Mouse (Mus musculus) megakaryocyte, embryonic 14.5 days (primary cell): ENCODE data around the gene Bpifb1. TPM values are rescaled to one million over a fixed set of nuclear protein-coding genes. Genes with fewer than 3 reads are reported as not detected.
"Not testable (repeated sequence)": the region's sequence is repeated elsewhere in the genome, so short reads cannot be mapped to it uniquely, and the experiment has no call there.

ENCODE experiments used
- H3K27me3 ChIP-seq: replicated peaks from 2 replicates; pipeline ENCODE3; 2012; ENCODE audit warnings: inconsistent platforms
- H3K36me3 ChIP-seq: replicated peaks from 2 replicates; pipeline ENCODE3; 2012; ENCODE audit warnings: low read length, inconsistent platforms, mixed read lengths
- H3K4me1 ChIP-seq: 2 replicates; pipeline ENCODE4 v1.6.1; 2012; ENCODE audit warnings: inconsistent platforms
- H3K4me3 ChIP-seq: replicated peaks from 2 replicates; pipeline ENCODE3; 2012; ENCODE audit warnings: moderate library complexity, mild to moderate bottlenecking, inconsistent platforms
- H3K9me3 ChIP-seq: 2 replicates; pipeline ENCODE4 v1.6.1; 2012; ENCODE audit warnings: inconsistent platforms
- FLI1 ChIP-seq: IDR thresholded peaks from 2 replicates; pipeline ENCODE4 v1.6.1; 2012; ENCODE audit warnings: low read length, inconsistent platforms, mixed read lengths
- GATA1 ChIP-seq: IDR thresholded peaks from 3 replicates; pipeline ENCODE4 v1.6.1; 2012; ENCODE audit warnings: mixed read lengths, low read length, inconsistent platforms, borderline replicate concordance
- polyA plus RNA-seq: library from polyadenylated mRNA; stranded (reverse); fragments of >175 nt; gene quantifications from 2 replicates; pipeline ENCODE4 v1.2.3, GENCODE M21; 2012; ENCODE audit warnings: low replicate concordance; ENCODE audit not compliant: insufficient read depth

Gene Bpifb1
- polyA plus RNA-seq, result not detected in 2 replicates

DNA sequence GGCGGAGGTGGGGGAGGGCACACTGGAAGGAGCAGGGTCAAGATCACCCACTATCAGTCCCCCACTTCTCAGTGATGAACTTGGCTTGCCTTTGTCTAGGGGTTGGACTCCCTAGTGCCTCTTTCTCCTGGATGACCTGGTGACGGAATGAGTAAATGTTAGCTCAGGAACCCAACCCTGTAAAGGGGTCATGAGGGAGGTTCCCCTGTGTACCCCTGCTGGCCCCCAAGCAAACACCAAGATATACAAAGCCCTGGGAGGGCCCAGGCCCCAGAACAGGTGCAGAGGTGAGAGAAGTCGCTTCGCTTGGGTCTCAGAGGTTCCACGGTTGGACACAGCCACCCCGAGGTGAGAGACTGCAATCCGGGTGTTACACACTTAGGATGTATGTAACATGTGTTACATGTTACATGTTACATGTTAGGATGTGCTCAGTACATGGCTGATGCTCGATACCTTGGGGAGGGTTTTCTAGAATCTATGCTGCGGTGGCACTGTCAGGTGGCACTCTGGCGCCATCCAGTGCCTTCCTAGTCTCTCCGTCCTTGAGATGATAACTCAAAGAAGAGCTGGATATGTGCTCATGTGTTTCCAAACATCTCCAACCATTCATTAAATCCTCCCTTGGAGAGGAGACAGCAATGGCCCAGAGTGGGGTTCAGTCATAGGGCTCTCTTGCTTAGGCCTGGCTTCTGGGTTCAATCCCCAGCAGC lies at the start of gene Bpifb1:
Gene Bpifb1, plus strand, starts transcription at position 273 of the 713 bp plus-strand sequence.
- Histone ChIP-seq H3K9me3 (no peaks in the 10 kb centered on the region), H3K27me3 (peaks cover 22% of the 10 kb centered on the region), H3K4me1 (no peaks in the 10 kb centered on the region; the same call in 1 of the 2 replicates), H3K36me3 (no peaks in the 10 kb centered on the region), H3K4me3 (no peak within 1 kb of the TSS)
- TF ChIP-seq FLI1, result no peak
- no peak for TF ChIP-seq GATA1

DNA sequence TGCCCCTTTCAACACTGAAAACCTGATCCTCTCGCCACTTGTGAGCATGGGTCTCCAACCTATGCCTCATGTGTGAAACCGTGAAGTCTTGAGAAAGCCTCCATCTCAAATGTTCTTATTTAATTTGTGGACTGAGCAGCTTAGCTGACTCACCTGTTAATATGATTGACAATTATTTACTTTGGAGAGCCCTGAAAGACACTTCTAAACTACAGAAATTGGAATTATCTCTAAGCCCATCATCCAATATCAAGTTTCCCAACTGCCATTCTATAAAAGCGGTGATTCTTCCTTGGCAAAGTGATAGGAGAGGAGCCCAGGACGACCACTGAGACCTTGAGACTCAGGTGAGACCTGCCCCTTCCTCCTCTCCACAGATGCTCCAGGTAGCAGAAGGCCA lies 48.0 kb upstream of the Bpifb1 start, which contains the start of gene Bpifa1:
Gene Bpifa1, plus strand, starts transcription at position 301 of the 400 bp plus-strand sequence.
- Histone ChIP-seq H3K27me3 (peaks cover 12% of the 10 kb centered on the region), H3K36me3 (no peaks in the 10 kb centered on the region), H3K9me3 (no peaks in the 10 kb centered on the region), H3K4me1 (no peaks in the 10 kb centered on the region), H3K4me3 (no peak within 1 kb of the TSS)
- TF ChIP-seq GATA1, result no peak
- no peak for TF ChIP-seq FLI1

DNA sequence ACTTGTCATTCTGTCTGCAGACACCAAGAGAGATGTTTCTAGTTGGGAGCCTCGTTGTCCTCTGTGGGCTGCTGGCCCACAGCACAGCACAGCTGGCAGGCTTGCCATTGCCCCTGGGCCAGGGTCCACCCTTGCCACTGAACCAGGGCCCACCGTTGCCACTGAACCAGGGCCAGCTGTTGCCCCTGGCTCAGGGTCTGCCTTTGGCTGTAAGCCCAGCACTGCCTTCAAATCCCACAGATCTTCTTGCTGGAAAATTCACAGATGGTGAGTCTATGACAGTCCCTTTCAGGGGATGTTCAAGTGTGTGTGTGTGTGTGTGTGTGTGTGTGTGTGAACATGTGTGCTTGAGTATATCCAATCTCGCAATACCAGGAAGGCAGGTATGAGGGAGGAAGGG lies 46.9 kb upstream of the Bpifb1 start:
- H3K4me1 ChIP-seq, result no peaks in the 10 kb centered on the region
- no peaks in the 10 kb centered on the region for H3K9me3 ChIP-seq
- no peaks in the 10 kb centered on the region for H3K36me3 ChIP-seq
- H3K4me3 ChIP-seq, result no peak overlapping the region
- peaks cover 9% of the 10 kb centered on the region for H3K27me3 ChIP-seq
- TF ChIP-seq FLI1 (no peak), GATA1 (no peak)

DNA sequence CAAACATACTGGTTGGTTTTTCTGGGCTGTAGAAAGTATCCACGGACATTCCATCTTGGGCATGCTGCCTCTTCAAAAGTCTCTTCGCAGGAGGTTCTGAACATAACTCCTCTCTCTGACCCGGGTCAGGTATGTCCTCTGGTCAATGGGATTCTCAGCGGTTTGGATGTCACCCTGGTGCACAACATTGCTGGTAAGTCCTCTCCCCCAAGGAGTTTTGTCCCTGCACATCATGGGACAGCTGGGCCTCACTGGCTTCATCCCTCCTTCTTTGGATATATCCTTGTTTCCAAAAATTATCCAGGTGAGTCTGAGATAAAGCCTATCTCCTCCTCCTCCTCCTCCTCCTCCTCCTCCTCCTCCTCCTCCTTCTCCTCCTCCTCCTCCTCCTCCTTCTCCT lies 43.1 kb upstream of the Bpifb1 start:
- TF ChIP-seq GATA1 (no peak), FLI1 (no peak)
- Histone ChIP-seq H3K4me1 (no peaks in the 10 kb centered on the region), H3K27me3 (peaks cover 9% of the 10 kb centered on the region), H3K36me3 (no peaks in the 10 kb centered on the region), H3K9me3 (no peaks in the 10 kb centered on the region), H3K4me3 (no peak overlapping the region)

DNA sequence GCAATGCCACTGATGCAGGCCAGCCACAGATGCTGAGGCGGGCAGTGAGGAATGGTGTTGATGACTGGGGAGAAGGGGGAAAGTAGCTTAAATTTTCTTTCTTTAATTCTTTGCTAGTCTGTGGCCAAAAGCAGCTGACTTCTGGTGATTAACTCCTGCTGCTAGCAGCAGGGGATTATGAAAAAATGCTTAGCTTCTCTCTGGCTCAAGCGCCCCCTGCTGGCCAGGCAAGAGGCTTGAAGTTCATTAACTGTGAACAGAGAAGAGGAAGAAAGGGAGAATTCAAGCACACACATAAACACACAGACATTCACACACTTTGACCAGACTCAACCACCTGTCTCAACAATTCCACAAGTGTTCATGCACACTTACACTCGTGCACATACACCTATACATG lies 32.2 kb upstream of the Bpifb1 start:
- Histone ChIP-seq H3K9me3 (peaks cover 10% of the 10 kb centered on the region), H3K4me1 (no peaks in the 10 kb centered on the region), H3K36me3 (no peaks in the 10 kb centered on the region), H3K27me3 (peaks cover 3% of the 10 kb centered on the region), H3K4me3 (no peak overlapping the region)
- TF ChIP-seq FLI1 (no peak), GATA1 (no peak)

DNA sequence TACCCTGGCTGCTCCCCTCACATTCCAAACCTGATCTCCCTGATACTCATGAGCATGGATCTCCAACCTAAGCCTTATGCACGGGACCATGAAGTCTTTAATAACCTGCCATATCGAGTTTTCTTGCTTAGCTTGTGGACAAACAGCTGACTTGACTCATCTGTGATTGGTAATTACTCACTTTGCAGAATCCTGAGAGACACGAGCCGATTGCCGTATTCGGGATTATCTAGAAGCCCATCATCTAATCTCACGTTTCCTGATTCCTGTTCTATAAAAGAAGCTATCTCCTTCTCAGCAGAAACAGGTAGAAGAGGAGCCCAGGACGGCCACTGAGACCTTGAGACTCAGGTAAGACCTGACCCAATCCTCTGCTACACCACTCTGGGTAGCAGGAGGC lies 28.3 kb upstream of the Bpifb1 start, which contains the start of gene Bpifa5:
Gene Bpifa5, plus strand, starts transcription at position 301 of the 400 bp plus-strand sequence.
- Histone ChIP-seq H3K27me3 (peaks cover 4% of the 10 kb centered on the region), H3K4me1 (no peaks in the 10 kb centered on the region), H3K36me3 (no peaks in the 10 kb centered on the region), H3K4me3 (no peak within 1 kb of the TSS), H3K9me3 (peaks cover 10% of the 10 kb centered on the region)
- TF ChIP-seq FLI1 (no peak), GATA1 (no peak)

DNA sequence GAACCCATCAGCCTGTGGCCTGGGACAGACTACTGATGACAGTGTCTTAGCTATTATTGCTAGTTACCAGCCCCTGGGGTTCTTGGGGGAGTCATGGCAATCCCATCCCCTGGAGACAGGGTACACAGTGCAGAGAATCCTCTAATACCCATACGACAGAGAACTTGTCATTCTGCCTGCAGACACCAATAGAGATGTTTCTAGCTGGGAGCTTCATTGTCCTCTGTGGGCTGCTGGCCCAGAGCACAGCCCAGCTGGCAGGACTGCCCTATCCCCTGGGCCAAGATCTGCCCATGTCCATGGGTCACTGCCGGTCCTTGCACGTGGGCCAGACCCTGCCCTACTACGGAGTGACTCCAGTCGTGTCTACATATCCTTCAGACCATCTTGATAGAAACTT lies 27.3 kb upstream of the Bpifb1 start:
- H3K36me3 ChIP-seq, result no peaks in the 10 kb centered on the region
- peaks cover 4% of the 10 kb centered on the region for H3K27me3 ChIP-seq
- peaks cover 10% of the 10 kb centered on the region for H3K9me3 ChIP-seq
- no peaks in the 10 kb centered on the region for H3K4me1 ChIP-seq
- no peak overlapping the region for H3K4me3 ChIP-seq
- no peak for TF ChIP-seq FLI1
- no peak for TF ChIP-seq GATA1

DNA sequence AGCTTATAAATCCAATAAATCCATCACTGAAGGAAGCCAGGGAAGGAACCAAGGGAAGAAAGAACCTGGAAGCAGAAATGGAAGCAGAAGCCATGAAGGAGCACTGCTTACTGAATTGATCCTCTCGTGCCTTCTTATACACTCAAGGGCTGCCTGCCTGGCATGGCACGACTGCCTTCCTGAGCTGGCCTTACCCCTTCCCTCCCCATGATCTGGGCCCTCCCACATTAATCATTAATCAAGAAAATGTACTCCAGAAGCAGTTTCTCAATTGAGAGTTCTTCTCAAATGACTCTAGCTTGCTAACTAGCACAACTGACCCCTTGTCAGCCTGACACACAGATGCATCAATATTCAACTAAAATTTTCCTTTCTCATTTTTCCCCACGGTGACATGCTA lies 21.4 kb upstream of the Bpifb1 start:
- no peaks in the 10 kb centered on the region for H3K36me3 ChIP-seq
- no peaks in the 10 kb centered on the region for H3K9me3 ChIP-seq
- H3K4me1 ChIP-seq, result no peaks in the 10 kb centered on the region
- TF ChIP-seq GATA1 (no peak), FLI1 (no peak)
- H3K27me3 ChIP-seq, result peaks cover 11% of the 10 kb centered on the region
- no peak overlapping the region for H3K4me3 ChIP-seq

DNA sequence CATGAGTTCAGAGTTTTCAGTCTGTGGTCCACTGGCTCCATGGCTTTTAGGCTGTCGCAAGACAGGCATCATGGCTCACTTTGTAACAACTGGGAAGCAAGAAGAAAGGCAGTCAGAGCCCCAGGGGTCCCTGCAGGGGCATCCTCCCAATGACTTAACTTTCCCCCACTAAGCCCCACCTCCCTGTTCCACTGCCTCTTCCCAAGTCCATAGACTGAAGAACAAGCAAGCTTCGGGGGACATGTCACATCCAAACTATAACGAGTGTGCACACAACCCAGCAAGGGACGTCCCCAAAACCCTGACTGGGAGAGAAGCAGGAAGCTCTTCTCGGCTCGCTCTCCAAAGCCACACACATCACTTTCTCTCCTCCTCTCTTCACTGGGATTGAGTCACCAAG lies 19.0 kb upstream of the Bpifb1 start:
- H3K9me3 ChIP-seq, result no peaks in the 10 kb centered on the region
- TF ChIP-seq FLI1, result no peak
- TF ChIP-seq GATA1, result no peak
- no peaks in the 10 kb centered on the region for H3K36me3 ChIP-seq
- H3K27me3 ChIP-seq, result peaks cover 11% of the 10 kb centered on the region
- no peak overlapping the region for H3K4me3 ChIP-seq
- no peaks in the 10 kb centered on the region for H3K4me1 ChIP-seq

DNA sequence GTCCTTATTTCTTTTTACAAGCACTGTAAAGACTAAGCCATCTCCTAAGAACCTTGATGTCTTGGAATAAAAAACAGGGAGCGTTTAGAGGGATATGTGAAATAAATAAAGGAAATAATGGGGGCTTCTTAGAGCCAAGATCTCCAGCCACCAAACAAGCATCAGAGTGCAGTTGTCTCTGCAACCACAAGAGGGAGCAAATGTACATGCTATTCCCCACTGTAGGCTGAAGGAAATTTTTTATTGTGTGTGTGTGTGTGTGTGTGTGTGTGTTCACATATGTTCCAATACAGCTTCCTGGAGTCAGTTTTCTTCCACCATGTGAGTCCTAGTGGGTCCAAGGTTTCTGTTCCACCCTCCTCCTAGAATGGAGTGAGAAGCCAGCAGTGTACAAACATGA lies 17.3 kb upstream of the Bpifb1 start:
- Histone ChIP-seq H3K4me1 (no peaks in the 10 kb centered on the region), H3K27me3 (peaks cover 7% of the 10 kb centered on the region), H3K9me3 (no peaks in the 10 kb centered on the region), H3K4me3 (no peak overlapping the region), H3K36me3 (no peaks in the 10 kb centered on the region)
- TF ChIP-seq GATA1 (no peak), FLI1 (no peak)

DNA sequence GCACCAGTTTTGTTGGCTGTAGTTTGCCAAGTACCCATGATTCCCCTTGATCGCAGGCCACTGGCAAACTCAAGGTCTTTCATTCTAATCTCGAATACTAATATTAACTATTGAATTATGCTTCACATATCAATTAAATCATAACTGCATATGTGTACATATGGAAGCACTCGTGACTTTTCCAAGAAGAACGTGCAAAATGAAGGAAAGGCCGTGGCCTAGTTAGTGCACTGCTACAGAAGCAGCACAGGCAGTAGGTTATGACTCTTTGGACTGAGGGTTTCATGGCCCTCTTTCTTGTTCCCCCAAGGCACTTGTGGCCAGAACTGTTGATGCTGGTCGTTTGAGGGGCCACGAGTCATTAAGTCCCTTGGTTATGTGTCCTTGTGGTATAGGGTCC lies 8.7 kb upstream of the Bpifb1 start:
- H3K27me3 ChIP-seq, H3K4me3 ChIP-seq, H3K36me3 ChIP-seq, H3K4me1 ChIP-seq, H3K9me3 ChIP-seq: not testable (repeated sequence)

DNA sequence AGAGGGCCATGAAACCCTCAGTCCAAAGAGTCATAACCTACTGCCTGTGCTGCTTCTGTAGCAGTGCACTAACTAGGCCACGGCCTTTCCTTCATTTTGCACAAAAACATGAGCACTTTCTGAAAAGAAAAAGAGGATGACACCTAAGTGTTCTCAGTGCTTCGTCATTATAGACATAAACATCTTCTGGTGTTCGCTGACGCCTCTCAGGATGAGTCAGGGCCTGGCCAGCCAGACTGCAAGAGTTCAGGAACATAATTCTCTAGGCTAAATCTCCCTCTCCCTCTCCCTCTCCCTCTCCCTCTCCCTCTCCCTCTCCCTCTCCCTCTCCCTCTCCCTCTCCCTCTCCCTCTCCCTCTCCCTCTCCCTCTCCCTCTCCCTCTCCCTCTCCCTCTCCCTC lies 7.6 kb upstream of the Bpifb1 start:
- H3K4me1 ChIP-seq, H3K27me3 ChIP-seq, H3K36me3 ChIP-seq: not testable (repeated sequence)

More for the DNA sequence above, 7.6 kb upstream of the Bpifb1 start:
- H3K9me3 ChIP-seq, H3K4me3 ChIP-seq: not testable (repeated sequence)
